Mouse (Mus musculus): ENCODE data around the gene Pex14.

GRCm38 (mm10) chr4:148928876-148929275 is 170.8 kb downstream of the Pex14 start:
- TF ChIP-seq CTCF (IDR thresholded peaks at IDR 0.05) (no peak), POLR2A (IDR thresholded peaks at IDR 0.05; ENCODE audit: insufficient read depth, low read depth, low read length) (no peak)

Data from heart, adult 2 months (tissue).